Mouse (Mus musculus): ENCODE results near the gene Gm10142.

DNA sequence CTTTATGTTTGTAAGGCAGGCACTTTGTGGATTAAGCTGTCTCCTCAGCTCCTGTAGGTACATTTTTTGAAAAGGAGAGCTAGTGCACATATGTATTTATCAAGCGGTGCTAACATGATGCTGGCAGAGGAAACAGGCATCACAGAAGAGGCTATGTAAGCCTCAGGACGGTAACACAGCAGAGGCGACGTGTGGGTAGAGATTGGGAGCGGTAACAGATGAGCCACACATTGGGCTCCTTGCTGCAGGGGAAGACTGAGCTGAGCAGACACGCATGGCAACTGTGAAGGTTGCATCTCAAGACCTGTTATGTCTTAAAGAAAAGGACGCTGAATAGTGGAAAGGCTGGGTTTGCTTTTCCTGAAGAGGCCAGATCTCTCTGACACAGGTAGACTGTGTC is 32.6 kb upstream of the Gm10142 start:
- no peak for TF ChIP-seq CTCF (IDR thresholded peaks at IDR 0.05; ENCODE audit: low read depth)
- TF ChIP-seq EP300 (optimal IDR thresholded peaks at IDR 0.05): no peak

All from stomach, postnatal 0 days (tissue).